Mouse (Mus musculus) heart, postnatal 0 days (tissue): ENCODE measurements around the gene Tshz2.

ENCODE experiments used
- CTCF ChIP-seq: IDR thresholded peaks from 2 replicates; pipeline ENCODE4 v1.5.1; 2016; ENCODE audit warnings: antibody characterized with exemption, control low read depth, low read depth
- EP300 ChIP-seq: IDR thresholded peaks from 2 replicates; pipeline ENCODE4 v1.6.1; 2016; ENCODE audit warnings: antibody characterized with exemption, low read depth

GRCm38 (mm10) chr2:169869468-169869867 lies 236.7 kb downstream of the Tshz2 start:
- TF ChIP-seq CTCF (no peak), EP300 (no peak)
